Mouse (Mus musculus) lung, adult 2 months (tissue): ENCODE results near the gene Xrcc3.

Experiments
- CTCF ChIP-seq: fragments of 200-500 bp; IDR thresholded peaks from 2 replicates; pipeline ENCODE4 v1.5.1; 2011; ENCODE audit warnings: mild to moderate bottlenecking, low read length, control low read depth; ENCODE audit not compliant: insufficient read depth
- POLR2A ChIP-seq: fragments of 200-500 bp; IDR thresholded peaks from 2 replicates; pipeline ENCODE4 v1.6.1; 2011; ENCODE audit warnings: low read depth, mild to moderate bottlenecking, control low read depth, low read length, borderline replicate concordance; ENCODE audit errors: extremely low read depth

DNA sequence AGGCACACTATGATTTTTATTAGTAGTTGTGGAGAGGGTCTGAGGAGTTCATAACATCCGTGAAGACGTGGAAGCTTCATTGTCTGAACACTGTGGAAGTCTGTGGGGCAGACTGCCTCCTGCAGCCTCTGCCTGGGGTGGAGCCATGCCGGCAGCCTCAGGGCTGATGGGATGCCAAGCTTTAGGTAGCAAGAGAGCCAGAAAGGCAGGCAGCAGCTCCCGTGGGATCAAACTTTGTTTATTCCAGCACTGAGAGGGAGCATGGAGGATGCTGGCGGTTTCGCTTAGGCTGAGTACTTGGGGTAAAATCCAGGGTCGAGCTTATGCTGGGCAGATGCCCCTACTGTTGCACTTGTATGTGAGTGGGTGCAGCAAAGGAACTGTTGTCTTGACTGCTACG, 16.4 kb downstream of the Xrcc3 start:
- TF ChIP-seq POLR2A, result no peak
- TF ChIP-seq CTCF, result no peak
